Mouse (Mus musculus) cerebellum, adult 11-12 months (tissue): Measurements from ENCODE around the gene Slc5a10.
"Not testable (repeated sequence)": the region's sequence is repeated elsewhere in the genome, so short reads cannot be mapped to it uniquely, and the experiment has no call there.

Experiments
- DNase-seq: peaks from one replicate; pipeline ENCODE4 v3.0.0; 2022

Slc5a10 gene

GRCm38 (mm10) chr11:61647110-61647910, 73.3 kb downstream of the Slc5a10 start:
- DNase-seq: no peak

- DNase-seq: no peak
These were observed 74.1 kb downstream of the Slc5a10 start for GRCm38 (mm10) chr11:61646499-61647039.

GRCm38 (mm10) chr11:61645357-61645857, 75.2 kb downstream of the Slc5a10 start:
- DNase-seq: no peak

- DNase-seq: no peak
These were observed 75.9 kb downstream of the Slc5a10 start for GRCm38 (mm10) chr11:61644576-61645326.

- no peak for DNase-seq
These were observed 77.3 kb downstream of the Slc5a10 start for GRCm38 (mm10) chr11:61643184-61643961.

GRCm38 (mm10) chr11:61642106-61642505, 78.5 kb downstream of the Slc5a10 start:
- DNase-seq: no peak

- not testable (repeated sequence) for DNase-seq
These were observed 80.0 kb downstream of the Slc5a10 start for GRCm38 (mm10) chr11:61640585-61640984.

GRCm38 (mm10) chr11:61639601-61640177, 80.9 kb downstream of the Slc5a10 start:
- no peak for DNase-seq

GRCm38 (mm10) chr11:61638764-61639536, 81.7 kb downstream of the Slc5a10 start:
- no peak for DNase-seq

- no peak for DNase-seq
These were observed 82.8 kb downstream of the Slc5a10 start for GRCm38 (mm10) chr11:61637856-61638255.

- DNase-seq: no peak
These were observed 83.2 kb downstream of the Slc5a10 start for GRCm38 (mm10) chr11:61637413-61637812.

GRCm38 (mm10) chr11:61636309-61636708, 84.3 kb downstream of the Slc5a10 start:
- DNase-seq: not testable (repeated sequence)

GRCm38 (mm10) chr11:61629621-61630020, 91.0 kb downstream of the Slc5a10 start:
- no peak for DNase-seq

- no peak for DNase-seq
These were observed 94.1 kb downstream of the Slc5a10 start for GRCm38 (mm10) chr11:61626509-61626908.

- DNase-seq: no peak
These were observed 95.5 kb downstream of the Slc5a10 start for GRCm38 (mm10) chr11:61625136-61625535.
